Mouse (Mus musculus) ovary, postnatal 14 days (tissue): ENCODE results near the gene Zmym4.
A peak's percentile ranks its signal among the peaks of the same experiment; 100 is the strongest.

Experiments
- DNase-seq: peaks from one replicate; pipeline ENCODE4 v3.0.0; 2022; ENCODE audit warnings: low spot score

Zmym4 gene

GRCm38 (mm10) chr4:126942846-126943245 lies 25.1 kb downstream of the Zmym4 start:
- DNase-seq, result no peak

GRCm38 (mm10) chr4:126927701-126928100 lies 40.2 kb downstream of the Zmym4 start:
- no peak for DNase-seq

GRCm38 (mm10) chr4:126889879-126890278 lies 78.1 kb downstream of the Zmym4 start:
- DNase-seq, result no peak

GRCm38 (mm10) chr4:126885953-126886352 lies 82.0 kb downstream of the Zmym4 start:
- no peak for DNase-seq

- DNase-seq, result no peak
Measured at GRCm38 (mm10) chr4:126883602-126884001, 84.3 kb downstream of the Zmym4 start.

- DNase-seq, result no peak
Measured at GRCm38 (mm10) chr4:126879560-126880275, 88.2 kb downstream of the Zmym4 start.

- no peak for DNase-seq
Measured at GRCm38 (mm10) chr4:126872717-126873116, 95.2 kb downstream of the Zmym4 start.

- DNase-seq, result no peak
Measured at GRCm38 (mm10) chr4:126868699-126869098, 99.2 kb downstream of the Zmym4 start.

GRCm38 (mm10) chr4:126861514-126862266 lies 106.2 kb downstream of the Zmym4 start:
- no peak for DNase-seq

- no peak for DNase-seq
Measured at GRCm38 (mm10) chr4:126860268-126860986, 107.5 kb downstream of the Zmym4 start.

- no peak for DNase-seq
Measured at GRCm38 (mm10) chr4:126852971-126853370, 115.0 kb downstream of the Zmym4 start.

- no peak for DNase-seq
Measured at GRCm38 (mm10) chr4:126850778-126851080, 117.2 kb downstream of the Zmym4 start.

GRCm38 (mm10) chr4:126850019-126850777 lies 117.7 kb downstream of the Zmym4 start:
- DNase-seq, result no peak

GRCm38 (mm10) chr4:126846971-126847370 lies 121.0 kb downstream of the Zmym4 start:
- no peak for DNase-seq

GRCm38 (mm10) chr4:126845664-126846063 lies 122.3 kb downstream of the Zmym4 start:
- no peak for DNase-seq

- no peak for DNase-seq
Measured at GRCm38 (mm10) chr4:126842911-126843310, 125.0 kb downstream of the Zmym4 start.

- DNase-seq, result no peak
Measured at GRCm38 (mm10) chr4:126840996-126841560, 126.9 kb downstream of the Zmym4 start.

GRCm38 (mm10) chr4:126839873-126840272 lies 128.1 kb downstream of the Zmym4 start:
- DNase-seq, result peak; percentile 87

GRCm38 (mm10) chr4:126838799-126839198 lies 129.1 kb downstream of the Zmym4 start:
- no peak for DNase-seq

GRCm38 (mm10) chr4:126831122-126831521 lies 136.8 kb downstream of the Zmym4 start:
- no peak for DNase-seq

- no peak for DNase-seq
Measured at GRCm38 (mm10) chr4:126823917-126824316, 144.0 kb downstream of the Zmym4 start.
